Mouse (Mus musculus) neural tube, embryonic 15.5 days (tissue): ENCODE results near the gene Sh3bgrl2. TPM values are rescaled to one million over a fixed set of nuclear protein-coding genes. Genes with fewer than 3 reads are reported as not detected.

ENCODE experiments used
- ATAC-seq: fragments of 200-750 bp; cut with Nextera tagmentation; 2 replicates; pipeline ENCODE4 v1.8.0; 2017; ENCODE audit warnings: mild to moderate bottlenecking, moderate TSS enrichment, moderate library complexity; ENCODE audit not compliant: low FRiP score
- H3K27ac ChIP-seq: fragments of 300-500 bp; sonication (generic); replicated peaks from 2 replicates; pipeline ENCODE4 v1.5.1; 2015; ENCODE audit warnings: mild to moderate bottlenecking, inconsistent platforms
- H3K27me3 ChIP-seq: fragments of 300-500 bp; sonication (generic); replicated peaks from 2 replicates; pipeline ENCODE4 v1.6.1; 2015; ENCODE audit warnings: inconsistent platforms
- H3K36me3 ChIP-seq: fragments of 300-500 bp; sonication (generic); 2 replicates; pipeline ENCODE4 v1.6.1; 2015; ENCODE audit warnings: inconsistent platforms
- H3K4me1 ChIP-seq: fragments of 300-500 bp; sonication (generic); 2 replicates; pipeline ENCODE4 v1.6.1; 2015; ENCODE audit warnings: inconsistent platforms
- H3K4me2 ChIP-seq: fragments of 300-500 bp; sonication (generic); 2 replicates; pipeline ENCODE4 v1.6.1; 2015; ENCODE audit warnings: inconsistent platforms, mild to moderate bottlenecking, moderate library complexity
- H3K4me3 ChIP-seq: fragments of 300-500 bp; sonication (generic); replicated peaks from 2 replicates; pipeline ENCODE4 v1.5.1; 2015; ENCODE audit warnings: mild to moderate bottlenecking, inconsistent platforms
- H3K9ac ChIP-seq: fragments of 300-500 bp; sonication (generic); replicated peaks from 2 replicates; pipeline ENCODE4 v1.6.1; 2015; ENCODE audit warnings: mild to moderate bottlenecking, inconsistent platforms
- H3K9me3 ChIP-seq: fragments of 300-500 bp; sonication (generic); replicated peaks from 2 replicates; pipeline ENCODE4 v1.6.1; 2016; ENCODE audit warnings: inconsistent platforms
- WGBS: fragments of 180-500 bp; shearing (Covaris S2); methylation state at CpG from one replicate; pipeline ENCODE4 v1.1.7; 2015; ENCODE audit warnings: mixed read lengths; 5-methylcytosine and 5-hydroxymethylcytosine counted together
- polyA plus RNA-seq: library from polyadenylated mRNA; unstranded; fragments of >200 nt; fragmentation: Nextera tagmentation; extraction: Ambion mirVana; gene quantifications from 2 replicates; pipeline ENCODE4 v1.2.1, GENCODE M21; 2015

The Sh3bgrl2 gene
- polyA plus RNA-seq, 1 experiment from 2014 or later = 8.3 TPM

GRCm38 (mm10) chr9:83615912-83616585 lies 67.9 kb downstream of the Sh3bgrl2 start:
- Histone ChIP-seq H3K9me3 (no peaks in the 10 kb centered on the region), H3K9ac (no peak overlapping the region), H3K27me3 (no peaks in the 10 kb centered on the region), H3K4me1 (peaks cover 4% of the 10 kb centered on the region), H3K4me3 (no peak overlapping the region), H3K4me2 (no peak overlapping the region), H3K27ac (no peak overlapping the region), H3K36me3 (no peaks in the 10 kb centered on the region)
- WGBS = 41% methylated on average over 6 of the region's 6 CpGs
- ATAC-seq = no peak

- Histone ChIP-seq H3K9ac (no peak overlapping the region), H3K4me2 (no peak overlapping the region), H3K9me3 (no peaks in the 10 kb centered on the region), H3K4me3 (no peak overlapping the region), H3K27ac (no peak overlapping the region), H3K4me1 (peaks cover 3% of the 10 kb centered on the region; the same call in 1 of the 2 replicates), H3K36me3 (no peaks in the 10 kb centered on the region), H3K27me3 (no peaks in the 10 kb centered on the region)
- 53% methylated on average over 7 of the region's 7 CpGs for WGBS
- ATAC-seq = no peak
These were observed 68.5 kb downstream of the Sh3bgrl2 start for GRCm38 (mm10) chr9:83616586-83617081.

- Histone ChIP-seq H3K4me1 (0 out of 2 replicates have a peak, but pooled peaks cover 4% of the 10 kb centered on the region), H3K27me3 (no peaks in the 10 kb centered on the region), H3K27ac (no peak overlapping the region), H3K4me2 (no peak overlapping the region), H3K9me3 (no peaks in the 10 kb centered on the region), H3K9ac (no peak overlapping the region), H3K36me3 (no peaks in the 10 kb centered on the region), H3K4me3 (no peak overlapping the region)
- no peak for ATAC-seq
- 73% methylated on average over 6 of the region's 6 CpGs for WGBS
These were observed 75.3 kb downstream of the Sh3bgrl2 start for GRCm38 (mm10) chr9:83623455-83623854.

GRCm38 (mm10) chr9:83624193-83624592 lies 76.1 kb downstream of the Sh3bgrl2 start:
- 61% methylated on average over 5 of the region's 5 CpGs for WGBS
- Histone ChIP-seq H3K27ac (no peak overlapping the region), H3K27me3 (no peaks in the 10 kb centered on the region), H3K4me3 (no peak overlapping the region), H3K36me3 (no peaks in the 10 kb centered on the region), H3K4me2 (no peak overlapping the region), H3K9me3 (no peaks in the 10 kb centered on the region), H3K4me1 (peaks cover 10% of the 10 kb centered on the region), H3K9ac (no peak overlapping the region)
- no peak for ATAC-seq

GRCm38 (mm10) chr9:83625085-83625484 lies 77.0 kb downstream of the Sh3bgrl2 start:
- WGBS = 77% methylated on average over 5 of the region's 5 CpGs

GRCm38 (mm10) chr9:83628669-83629612 lies 80.8 kb downstream of the Sh3bgrl2 start:
- Histone ChIP-seq H3K36me3 (no peaks in the 10 kb centered on the region), H3K9me3 (no peaks in the 10 kb centered on the region), H3K4me2 (peak overlapping the region; percentile 40), H3K4me1 (peaks cover 19% of the 10 kb centered on the region), H3K9ac (peak overlapping the region; percentile 26; the same call in 1 of the 2 replicates), H3K4me3 (no peak overlapping the region), H3K27me3 (no peaks in the 10 kb centered on the region), H3K27ac (peak overlapping the region; percentile 81)
- 20% methylated on average over 19 of the region's 19 CpGs for WGBS
- peak; percentile 82 for ATAC-seq

More at GRCm38 (mm10) chr9:83625085-83625484, 77.0 kb downstream of the Sh3bgrl2 start:
- Histone ChIP-seq H3K9ac (no peak overlapping the region), H3K27me3 (no peaks in the 10 kb centered on the region), H3K4me2 (no peak overlapping the region), H3K36me3 (no peaks in the 10 kb centered on the region), H3K4me3 (no peak overlapping the region), H3K27ac (no peak overlapping the region), H3K4me1 (peaks cover 16% of the 10 kb centered on the region), H3K9me3 (no peaks in the 10 kb centered on the region)
- no peak for ATAC-seq

GRCm38 (mm10) chr9:83630341-83630740 lies 82.2 kb downstream of the Sh3bgrl2 start:
- Histone ChIP-seq H3K9ac (no peak overlapping the region), H3K4me2 (no peak overlapping the region), H3K27ac (no peak overlapping the region), H3K9me3 (no peaks in the 10 kb centered on the region), H3K4me3 (no peak overlapping the region), H3K27me3 (no peaks in the 10 kb centered on the region), H3K4me1 (peaks cover 19% of the 10 kb centered on the region), H3K36me3 (no peaks in the 10 kb centered on the region)
- ATAC-seq = no peak
- WGBS = 71% methylated on average over 6 of the region's 6 CpGs

GRCm38 (mm10) chr9:83631920-83632319 lies 83.8 kb downstream of the Sh3bgrl2 start:
- H3K36me3 ChIP-seq = no peaks in the 10 kb centered on the region
- H3K4me1 ChIP-seq = peaks cover 26% of the 10 kb centered on the region
- H3K9me3 ChIP-seq = no peaks in the 10 kb centered on the region
- no peak overlapping the region for H3K4me2 ChIP-seq
- 47% methylated on average over 5 of the region's 5 CpGs for whole genome bisulfite sequencing
- H3K9ac ChIP-seq = no peak overlapping the region
- no peak for ATAC-seq
- no peak overlapping the region for H3K4me3 ChIP-seq
- no peaks in the 10 kb centered on the region for H3K27me3 ChIP-seq
- H3K27ac ChIP-seq = no peak overlapping the region

GRCm38 (mm10) chr9:83634703-83635102 lies 86.6 kb downstream of the Sh3bgrl2 start:
- peaks cover 11% of the 10 kb centered on the region for H3K4me1 ChIP-seq
- no peaks in the 10 kb centered on the region for H3K27me3 ChIP-seq
- no peak overlapping the region for H3K27ac ChIP-seq
- H3K9ac ChIP-seq = no peak overlapping the region
- no peak overlapping the region for H3K4me3 ChIP-seq
- no peaks in the 10 kb centered on the region for H3K9me3 ChIP-seq
- ATAC-seq = no peak
- no peak overlapping the region for H3K4me2 ChIP-seq
- WGBS = 54% methylated on average over 3 of the region's 3 CpGs
- no peaks in the 10 kb centered on the region for H3K36me3 ChIP-seq

- no peak overlapping the region for H3K9ac ChIP-seq
These were observed 87.9 kb downstream of the Sh3bgrl2 start for GRCm38 (mm10) chr9:83635997-83636396.

GRCm38 (mm10) chr9:83643139-83643538 lies 95.0 kb downstream of the Sh3bgrl2 start:
- H3K9ac ChIP-seq = no peak overlapping the region
- no peaks in the 10 kb centered on the region for H3K27me3 ChIP-seq
- H3K36me3 ChIP-seq = no peaks in the 10 kb centered on the region
- WGBS = 54% methylated on average over 4 of the region's 4 CpGs
- no peak for ATAC-seq
- H3K4me1 ChIP-seq = peaks cover 4% of the 10 kb centered on the region
- H3K9me3 ChIP-seq = no peaks in the 10 kb centered on the region
- no peak overlapping the region for H3K4me2 ChIP-seq
- peak overlapping the region; percentile 37; the same call in 1 of the 2 replicates for H3K27ac ChIP-seq
- H3K4me3 ChIP-seq = no peak overlapping the region

More at GRCm38 (mm10) chr9:83635997-83636396, 87.9 kb downstream of the Sh3bgrl2 start:
- H3K4me3 ChIP-seq = no peak overlapping the region
- no peaks in the 10 kb centered on the region for H3K9me3 ChIP-seq
- no peaks in the 10 kb centered on the region for H3K27me3 ChIP-seq
- H3K4me1 ChIP-seq = peaks cover 7% of the 10 kb centered on the region
- WGBS = 4% methylated on average over 7 of the region's 7 CpGs
- peak; percentile 18; the same call in 1 of the 2 replicates for ATAC-seq
- H3K36me3 ChIP-seq = no peaks in the 10 kb centered on the region
- H3K27ac ChIP-seq = peak overlapping the region; percentile 71
- H3K4me2 ChIP-seq = no peak overlapping the region
